Mouse (Mus musculus): ENCODE data around the gene Slc16a5.

DNA sequence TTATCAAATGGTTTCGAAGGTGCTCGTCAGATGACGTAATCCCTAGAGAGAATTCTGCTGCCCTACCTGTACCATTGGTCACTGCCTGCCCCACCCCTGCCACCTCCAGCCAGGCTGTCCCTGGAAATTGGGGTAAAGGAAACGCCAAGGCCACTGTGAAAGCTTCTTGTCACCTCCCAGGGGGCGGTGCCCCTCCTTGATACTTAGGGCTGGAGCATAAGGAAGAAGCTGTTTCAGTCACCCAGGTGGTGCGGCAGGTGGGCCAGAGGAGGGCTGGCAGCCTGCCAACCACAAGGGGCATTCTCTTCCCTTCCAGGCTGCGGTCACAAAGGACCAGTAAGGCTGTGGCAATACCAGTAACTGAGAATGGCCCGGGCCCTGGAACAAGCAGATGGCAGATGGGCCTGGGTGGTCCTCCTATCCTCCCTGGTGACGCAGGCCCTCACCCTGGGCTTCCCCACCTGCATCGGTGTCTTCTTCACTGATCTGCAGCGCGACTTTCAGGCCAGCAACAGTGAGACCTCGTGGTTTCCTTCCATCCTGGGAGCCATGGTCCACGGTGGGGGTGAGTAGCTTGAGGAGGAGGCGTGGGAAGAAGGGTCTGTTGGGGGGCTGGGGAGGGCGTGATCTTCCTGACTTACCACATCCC lies at the start of gene Slc16a5:
- TF ChIP-seq CTCF (IDR thresholded peaks at IDR 0.05; ENCODE audit: low read depth, low read length): no peak
- TF ChIP-seq POLR2A (IDR thresholded peaks at IDR 0.05; ENCODE audit: insufficient read depth, low read length): no peak
- TF ChIP-seq EP300 (IDR thresholded peaks at IDR 0.05; ENCODE audit: insufficient read depth, low read depth, low read length): no peak
